Mouse (Mus musculus) telencephalon, adult 2 months (tissue): ENCODE results near the gene 1700034I23Rik.
"Not testable (repeated sequence)": the region's sequence is repeated elsewhere in the genome, so short reads cannot be mapped to it uniquely, and the experiment has no call there.

ENCODE experiments used
- DNase-seq: peaks from one replicate; pipeline ENCODE4 v3.0.0-alpha.2; 2011; ENCODE audit warnings: low read depth, low spot score

Gene 1700034I23Rik

GRCm38 (mm10) chr3:40902443-40902842 lies at the start of gene 1700034I23Rik:
1700034I23Rik (minus strand) TSS chr3:40902543.
- DNase-seq = not testable (repeated sequence)

GRCm38 (mm10) chr3:40951365-40951764 lies 49.0 kb upstream of the 1700034I23Rik start:
- no peak for DNase-seq

GRCm38 (mm10) chr3:40950601-40951201 lies 48.4 kb upstream of the 1700034I23Rik start:
- no peak for DNase-seq

- DNase-seq = no peak
Observed at GRCm38 (mm10) chr3:40949903-40950600, 47.7 kb upstream of the 1700034I23Rik start.

GRCm38 (mm10) chr3:40949170-40949902 lies 47.0 kb upstream of the 1700034I23Rik start, which contains the start of gene Larp1b:
Larp1b (plus strand) TSS chr3:40949828.
- peak; percentile 94 for DNase-seq

- no peak for DNase-seq
Observed at GRCm38 (mm10) chr3:40939019-40939418, 36.7 kb upstream of the 1700034I23Rik start.

- no peak for DNase-seq
Observed at GRCm38 (mm10) chr3:40938592-40938991, 36.2 kb upstream of the 1700034I23Rik start.

- no peak for DNase-seq
Observed at GRCm38 (mm10) chr3:40938189-40938588, 35.8 kb upstream of the 1700034I23Rik start.

- DNase-seq = not testable (repeated sequence)
Observed at GRCm38 (mm10) chr3:40894336-40894735, 8.0 kb downstream of the 1700034I23Rik start.

GRCm38 (mm10) chr3:40893816-40894258 lies 8.5 kb downstream of the 1700034I23Rik start:
- peak; percentile 97 for DNase-seq

- DNase-seq = not testable (repeated sequence)
Observed at GRCm38 (mm10) chr3:40853123-40853738, 49.1 kb downstream of the 1700034I23Rik start.
